Mouse (Mus musculus): ENCODE data around the gene Rbm8a2. TPM values are rescaled to one million over a fixed set of nuclear protein-coding genes. Genes with fewer than 3 reads are reported as not detected.
A peak's percentile ranks its signal among the peaks of the same experiment; 100 is the strongest.
"Not testable (repeated sequence)": the region's sequence is repeated elsewhere in the genome, so short reads cannot be mapped to it uniquely, and the experiment has no call there.

Gene Rbm8a2
- not detected in 2 replicates for polyA plus RNA-seq (2012; rRNA removed)

- not testable (repeated sequence) for DNase-seq (ENCODE audit: low read depth)
Observed at GRCm38 (mm10) chr1:175979014-175979413, at the start of gene Rbm8a2. TSS of gene Rbm8a2 (minus strand) at chr1:175979114.

DNA sequence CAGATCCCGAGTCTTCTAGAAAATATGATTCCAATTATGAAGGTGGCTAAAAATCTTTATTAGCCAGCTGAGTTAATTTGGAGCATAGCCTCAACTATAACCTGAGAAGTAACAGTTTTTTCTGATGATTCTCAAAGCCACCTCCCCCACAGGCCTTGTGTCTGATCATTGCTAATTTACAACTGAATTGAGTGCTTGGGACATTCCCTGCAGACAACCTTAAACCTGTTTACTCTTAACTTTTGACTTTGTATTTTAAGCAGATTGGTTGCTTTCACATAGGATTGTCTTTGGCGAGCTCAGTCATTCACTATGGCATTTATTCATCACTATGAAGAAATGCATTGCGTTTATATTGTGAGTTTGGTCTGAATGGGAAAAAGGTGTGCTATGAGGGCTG lies 49.5 kb upstream of the Rbm8a2 start:
- no peak for DNase-seq (ENCODE audit: low read depth)

GRCm38 (mm10) chr1:176024501-176024900 lies 45.6 kb upstream of the Rbm8a2 start:
- no peak for DNase-seq (ENCODE audit: low read depth)

GRCm38 (mm10) chr1:176018523-176018922 lies 39.6 kb upstream of the Rbm8a2 start:
- no peak for DNase-seq (ENCODE audit: low read depth)

DNA sequence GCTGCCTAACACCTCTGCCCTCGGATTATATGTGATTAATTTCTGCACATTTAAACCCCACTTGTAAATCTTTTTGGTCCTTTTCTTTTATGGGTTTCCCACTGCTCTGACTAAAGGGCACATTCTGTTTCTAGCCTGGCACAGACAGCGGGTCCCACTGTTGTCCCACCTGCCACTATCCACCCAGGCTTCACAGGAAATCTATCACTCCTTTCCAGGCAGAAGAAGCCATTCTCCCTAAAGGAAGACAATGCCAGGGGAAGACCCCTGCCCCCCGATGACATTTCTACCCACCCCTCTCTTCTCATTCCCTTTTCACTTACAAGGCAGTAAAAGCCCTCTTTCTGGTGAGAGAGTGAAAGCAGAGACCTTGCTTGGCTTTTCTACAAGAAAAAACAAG lies 37.2 kb upstream of the Rbm8a2 start:
- no peak for DNase-seq (ENCODE audit: low read depth)

DNA sequence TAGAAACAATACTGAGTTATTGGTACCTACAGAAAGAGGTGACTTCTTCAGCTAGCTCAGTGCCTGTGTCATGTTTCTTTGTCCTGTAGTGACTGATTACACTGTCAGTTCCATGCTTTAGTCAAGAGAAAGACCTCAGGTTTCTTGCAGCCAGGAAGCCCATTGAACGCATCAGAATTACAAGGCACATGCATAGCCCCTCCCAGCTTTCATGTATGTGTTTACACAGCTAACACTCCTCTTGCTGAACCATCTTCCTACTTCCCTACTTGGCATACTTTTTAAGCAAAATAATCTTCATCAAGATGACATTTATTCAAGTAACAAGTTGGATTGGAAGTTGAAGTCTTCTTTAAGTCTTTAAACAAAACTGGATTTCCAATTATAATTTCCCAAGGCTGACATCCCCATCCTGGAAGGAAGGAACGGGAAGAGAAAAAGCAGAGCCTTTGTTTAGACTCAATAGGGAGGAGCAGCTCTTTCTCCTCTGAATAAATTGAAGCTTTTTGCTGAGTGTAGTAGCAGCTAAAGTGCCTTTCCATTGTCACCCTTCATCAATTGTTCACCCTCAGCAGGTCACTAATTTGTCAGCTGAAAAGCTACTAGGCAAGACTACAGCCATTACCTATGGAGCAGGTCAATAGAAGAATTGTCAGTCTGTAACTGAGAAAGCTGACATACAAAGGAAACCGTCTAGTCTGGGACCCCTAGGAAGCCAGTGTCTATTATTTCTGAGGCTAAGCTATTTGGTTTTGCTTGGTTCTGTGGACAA lies 34.8 kb upstream of the Rbm8a2 start:
- no peak for DNase-seq (ENCODE audit: low read depth)

- DNase-seq (ENCODE audit: low read depth) = no peak
Observed at GRCm38 (mm10) chr1:176011535-176011934, 32.6 kb upstream of the Rbm8a2 start.

GRCm38 (mm10) chr1:176011072-176011471 lies 32.2 kb upstream of the Rbm8a2 start:
- no peak for DNase-seq (ENCODE audit: low read depth)

DNA sequence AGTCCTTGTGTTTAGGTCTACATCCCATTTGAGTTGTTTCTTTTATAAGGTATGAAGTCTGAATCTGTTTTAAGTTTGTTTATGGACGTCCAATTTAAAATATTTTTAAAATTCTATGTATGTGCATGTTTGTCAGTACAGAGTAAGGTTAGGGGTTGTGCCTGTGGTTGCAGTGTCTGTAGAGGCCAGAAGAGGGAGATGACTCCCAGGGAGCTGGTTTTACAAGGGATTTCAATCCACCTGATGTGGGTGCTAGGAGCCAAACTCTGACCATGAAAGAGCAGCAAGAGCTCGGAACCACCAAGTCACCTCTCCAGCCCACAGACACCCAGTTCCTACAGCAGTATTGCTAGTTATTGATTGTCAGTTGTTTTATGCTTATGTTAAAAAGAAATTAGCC lies 29.5 kb upstream of the Rbm8a2 start:
- no peak for DNase-seq (ENCODE audit: low read depth)

DNA sequence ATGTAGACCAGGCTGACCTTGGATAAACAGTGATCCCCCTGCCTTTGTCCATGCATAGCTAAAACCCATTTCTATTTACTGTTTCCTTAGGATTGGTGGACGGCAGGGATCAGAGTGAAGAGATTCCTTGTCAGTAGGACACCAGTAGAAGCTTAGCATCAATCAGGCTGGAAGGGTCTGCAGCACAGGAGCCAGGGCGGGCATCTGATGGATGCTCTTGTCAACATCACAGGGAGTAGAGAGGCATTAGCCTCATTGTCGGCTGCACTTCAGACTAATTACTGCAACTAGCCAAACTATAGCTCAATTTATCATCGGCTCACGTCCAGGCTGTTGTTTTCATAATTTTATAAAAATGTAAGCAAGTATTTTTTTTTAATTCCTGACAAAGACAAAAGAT lies 21.7 kb upstream of the Rbm8a2 start:
- no peak for DNase-seq (ENCODE audit: low read depth)

DNA sequence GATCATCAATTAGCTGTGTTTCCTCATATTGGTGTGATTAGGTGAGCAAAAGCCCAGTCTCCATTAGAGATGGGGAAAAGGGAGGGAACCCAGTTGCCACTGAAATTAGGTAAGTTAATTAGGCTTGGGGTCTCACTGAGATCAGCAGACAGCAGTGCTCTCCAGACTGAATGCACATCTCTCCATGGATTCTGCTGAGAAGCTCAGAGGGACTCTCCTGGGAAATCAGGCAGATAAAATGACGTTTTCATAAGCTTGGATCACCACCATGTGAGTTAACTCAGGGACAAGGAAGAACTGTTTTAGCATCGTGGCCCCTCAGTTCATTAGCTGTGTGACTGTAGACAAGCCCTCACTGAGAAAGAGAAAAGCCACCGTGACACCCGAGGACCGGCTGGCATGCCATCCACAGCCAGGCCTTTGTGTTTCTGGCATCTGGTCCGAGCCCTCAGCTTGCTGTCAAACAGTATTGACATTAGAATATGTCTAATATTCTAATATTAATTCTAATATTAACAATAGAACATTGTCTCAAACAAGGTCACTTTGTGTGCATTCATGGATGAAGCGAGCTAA lies 18.2 kb upstream of the Rbm8a2 start:
- no peak for DNase-seq (ENCODE audit: low read depth)

- DNase-seq (ENCODE audit: low read depth) = no peak
Observed at GRCm38 (mm10) chr1:175988912-175989311, 10.0 kb upstream of the Rbm8a2 start.

- no peak for DNase-seq (ENCODE audit: low read depth)
Observed at GRCm38 (mm10) chr1:175988448-175988847, 9.5 kb upstream of the Rbm8a2 start.

- no peak for DNase-seq (ENCODE audit: low read depth)
Observed at GRCm38 (mm10) chr1:175970710-175971109, 8.2 kb downstream of the Rbm8a2 start.

GRCm38 (mm10) chr1:175967004-175967745 lies 11.7 kb downstream of the Rbm8a2 start:
- no peak for DNase-seq (ENCODE audit: low read depth)

- no peak for DNase-seq (ENCODE audit: low read depth)
Observed at GRCm38 (mm10) chr1:175961786-175962185, 17.1 kb downstream of the Rbm8a2 start.

DNA sequence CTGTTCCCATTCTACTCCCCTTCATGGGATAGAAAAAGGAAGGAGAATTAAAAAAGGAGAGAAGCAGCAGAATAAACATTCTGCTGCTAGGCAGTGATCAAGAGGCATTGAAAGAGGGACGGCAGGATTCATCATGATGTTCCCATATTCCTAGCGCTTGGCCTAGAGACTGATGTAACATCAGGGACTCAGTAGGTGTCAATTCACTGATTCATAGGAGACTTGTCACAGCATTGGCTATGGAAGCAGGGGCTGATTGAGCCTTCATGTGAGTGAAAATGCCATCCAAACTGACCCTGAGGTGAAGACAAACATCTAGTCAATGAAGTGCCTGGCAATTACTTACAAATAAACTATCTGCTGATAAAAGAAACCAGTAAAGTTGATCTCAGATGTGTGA lies 28.1 kb downstream of the Rbm8a2 start:
- no peak for DNase-seq (ENCODE audit: low read depth)

- no peak for DNase-seq (ENCODE audit: low read depth)
Observed at GRCm38 (mm10) chr1:175950421-175950820, 28.5 kb downstream of the Rbm8a2 start.

DNA sequence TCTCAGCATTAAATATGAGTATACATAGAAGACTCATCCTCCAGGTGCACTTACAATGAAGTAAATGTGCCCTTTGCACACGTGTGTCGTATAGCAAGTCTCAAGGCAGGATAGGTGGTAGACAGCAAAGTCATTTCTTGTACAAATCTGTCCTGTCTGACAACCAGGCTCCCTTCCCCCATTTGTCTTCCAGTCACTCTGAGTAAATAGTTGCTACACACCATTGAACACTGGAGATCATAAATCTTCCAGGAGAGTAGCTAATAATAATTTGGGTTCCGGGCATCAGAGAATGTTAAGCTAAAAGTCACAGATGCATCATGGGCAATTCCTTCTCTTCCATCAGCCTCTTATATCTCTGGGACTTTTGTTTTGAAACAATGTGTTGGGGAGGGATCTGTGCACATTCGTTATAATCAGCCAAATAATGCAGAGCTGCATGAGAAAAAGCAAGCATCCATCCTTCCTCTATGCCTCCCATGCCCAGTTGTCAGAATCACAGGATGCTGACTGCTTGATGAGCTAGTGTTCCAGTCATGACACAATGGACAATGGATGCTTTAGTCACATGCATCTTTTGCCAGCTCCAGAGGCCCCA lies 32.1 kb downstream of the Rbm8a2 start:
- DNase-seq (ENCODE audit: low read depth) = no peak

DNA sequence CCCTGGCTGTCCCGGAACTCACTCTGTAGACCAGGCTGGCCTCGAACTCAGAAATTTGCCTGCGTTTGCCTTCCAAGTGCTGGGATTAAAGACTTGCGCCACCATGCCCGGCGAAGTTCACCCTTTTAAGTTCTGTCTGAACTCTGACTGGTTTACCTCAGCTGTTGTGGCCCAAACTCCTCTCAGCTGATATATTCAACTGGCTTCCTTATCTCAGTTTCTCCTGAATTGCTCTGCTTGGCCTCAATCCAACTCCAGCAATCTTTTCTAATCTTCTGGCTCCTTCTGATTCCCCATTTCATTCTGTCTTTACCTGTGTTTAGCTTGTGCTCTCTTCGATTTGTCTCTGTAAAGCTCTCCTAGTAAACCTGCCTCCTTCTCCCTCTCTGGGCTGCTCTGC lies 35.7 kb downstream of the Rbm8a2 start:
- DNase-seq (ENCODE audit: low read depth) = no peak

DNA sequence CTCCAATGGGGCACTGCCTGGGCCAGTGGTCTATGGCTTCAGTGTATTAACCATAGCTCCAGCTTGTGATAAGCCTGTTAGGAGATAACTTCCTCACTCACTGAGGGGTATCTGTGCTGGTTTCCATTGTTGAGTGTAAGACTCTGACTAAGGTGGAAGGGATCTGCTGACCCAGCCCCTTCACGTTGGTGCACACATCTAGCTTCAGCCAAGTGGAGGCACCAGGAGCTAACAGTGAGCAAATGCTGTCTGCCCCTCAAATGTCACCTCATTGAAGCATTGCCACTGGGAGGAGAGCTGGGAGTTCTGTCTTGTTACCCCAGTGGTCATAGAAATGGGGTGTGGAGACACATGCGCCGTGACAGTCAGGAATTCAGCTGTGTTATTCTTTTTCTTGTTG lies 40.2 kb downstream of the Rbm8a2 start:
- DNase-seq (ENCODE audit: low read depth) = no peak

- peak; percentile 9 for DNase-seq (ENCODE audit: low read depth)
Observed at GRCm38 (mm10) chr1:175936282-175936737, 42.6 kb downstream of the Rbm8a2 start.

Measured in gonadal fat pad, adult 2 months (tissue).